Mouse (Mus musculus) midbrain, embryonic 11.5 days (tissue): Measurements from ENCODE around the gene Tmem63c. TPM values are rescaled to one million over a fixed set of nuclear protein-coding genes. Genes with fewer than 3 reads are reported as not detected.
A peak's percentile ranks its signal among the peaks of the same experiment; 100 is the strongest.

Experiments
- ATAC-seq: fragments of 200-750 bp; cut with Nextera tagmentation; 2 replicates; pipeline ENCODE4 v1.8.0; 2017; ENCODE audit warnings: moderate TSS enrichment, moderate library complexity; ENCODE audit not compliant: low FRiP score
- DNase-seq: peaks from one replicate; pipeline ENCODE4 v3.0.0; 2015; ENCODE audit warnings: low spot score; ENCODE audit errors: missing footprints
- H3K27ac ChIP-seq: fragments of 300-500 bp; sonication (generic); 2 replicates; pipeline ENCODE4 v1.5.1; 2014; ENCODE audit warnings: low read depth, low read length
- H3K27me3 ChIP-seq: fragments of 300-500 bp; sonication (generic); 2 replicates; pipeline ENCODE4 v1.6.1; 2014; ENCODE audit warnings: mild to moderate bottlenecking, low read length, moderate library complexity, mixed read lengths; ENCODE audit not compliant: control insufficient read depth, insufficient read depth
- H3K36me3 ChIP-seq: fragments of 300-500 bp; sonication (generic); 2 replicates; pipeline ENCODE4 v1.6.1; 2014; ENCODE audit warnings: mild to moderate bottlenecking, low read length, moderate library complexity, mixed read lengths; ENCODE audit not compliant: control insufficient read depth, insufficient read depth
- H3K4me1 ChIP-seq: fragments of 300-500 bp; sonication (generic); 2 replicates; pipeline ENCODE4 v1.6.1; 2014; ENCODE audit warnings: low read length; ENCODE audit not compliant: control insufficient read depth, insufficient read depth
- H3K4me2 ChIP-seq: fragments of 300-500 bp; sonication (generic); 2 replicates; pipeline ENCODE4 v1.6.1; 2014; ENCODE audit warnings: mild to moderate bottlenecking, moderate library complexity
- H3K4me3 ChIP-seq: fragments of 300-500 bp; sonication (generic); 2 replicates; pipeline ENCODE4 v1.5.1; 2014; ENCODE audit warnings: low read depth, low read length
- H3K9ac ChIP-seq: fragments of 300-500 bp; sonication (generic); 2 replicates; pipeline ENCODE4 v1.6.1; 2014; ENCODE audit warnings: low read length
- H3K9me3 ChIP-seq: fragments of 300-500 bp; sonication (generic); 2 replicates; pipeline ENCODE4 v1.6.1; 2016; ENCODE audit warnings: low read length; ENCODE audit not compliant: control insufficient read depth
- whole genome bisulfite sequencing: fragments of 180-500 bp; shearing (Covaris S2); extraction: QIAGEN DNeasy Blood & Tissue Kit; methylation state at CpG from one replicate; pipeline ENCODE4 v1.1.7; 2014; 5-methylcytosine and 5-hydroxymethylcytosine counted together
- polyA plus RNA-seq: library from polyadenylated mRNA; unstranded; fragments of >200 nt; fragmentation: Nextera tagmentation; extraction: Ambion mirVana; gene quantifications from 2 replicates; pipeline ENCODE4 v1.2.1, GENCODE M21; 2014

Gene Tmem63c
- polyA plus RNA-seq, 1 experiment from 2014 or later = 0.64 TPM

GRCm38 (mm10) chr12:87031163-87031763 is 10.1 kb downstream of the Tmem63c start:
- no peak overlapping the region for H3K27ac ChIP-seq
- no peak overlapping the region for H3K4me2 ChIP-seq
- no peaks in the 10 kb centered on the region for H3K9me3 ChIP-seq
- H3K4me1 ChIP-seq = peaks cover 4% of the 10 kb centered on the region; the same call in 1 of the 2 replicates
- ATAC-seq (no peak), DNase-seq (no peak)
- no peak overlapping the region for H3K4me3 ChIP-seq
- no peaks in the 10 kb centered on the region for H3K36me3 ChIP-seq
- H3K27me3 ChIP-seq = peaks cover 3% of the 10 kb centered on the region; the same call in 1 of the 2 replicates
- WGBS = 91% methylated on average over 5 of the region's 5 CpGs
- no peak overlapping the region for H3K9ac ChIP-seq

GRCm38 (mm10) chr12:87036631-87037030 is 15.5 kb downstream of the Tmem63c start:
- H3K4me2 ChIP-seq = no peak overlapping the region
- no peaks in the 10 kb centered on the region for H3K9me3 ChIP-seq
- ATAC-seq (no peak), DNase-seq (peak; percentile 51)
- H3K4me1 ChIP-seq = no peaks in the 10 kb centered on the region
- 95% methylated on average over 7 of the region's 7 CpGs for WGBS
- H3K9ac ChIP-seq = no peak overlapping the region
- H3K4me3 ChIP-seq = no peak overlapping the region
- H3K36me3 ChIP-seq = no peaks in the 10 kb centered on the region
- no peak overlapping the region for H3K27ac ChIP-seq
- no peaks in the 10 kb centered on the region for H3K27me3 ChIP-seq

- ATAC-seq (no peak), DNase-seq (peak; percentile 69)
- WGBS = 81% methylated on average over 4 of the region's 4 CpGs
- no peaks in the 10 kb centered on the region for H3K9me3 ChIP-seq
- no peaks in the 10 kb centered on the region for H3K27me3 ChIP-seq
- H3K4me3 ChIP-seq = no peak overlapping the region
- H3K4me2 ChIP-seq = no peak overlapping the region
- H3K36me3 ChIP-seq = no peaks in the 10 kb centered on the region
- no peak overlapping the region for H3K9ac ChIP-seq
- H3K27ac ChIP-seq = no peak overlapping the region
- peaks cover 7% of the 10 kb centered on the region for H3K4me1 ChIP-seq
Observed at GRCm38 (mm10) chr12:87040166-87040565, 19.0 kb downstream of the Tmem63c start.

- Histone ChIP-seq H3K27ac (no peak overlapping the region), H3K27me3 (no peaks in the 10 kb centered on the region), H3K9ac (no peak overlapping the region), H3K4me3 (no peak overlapping the region), H3K4me2 (no peak overlapping the region), H3K36me3 (no peaks in the 10 kb centered on the region), H3K4me1 (peaks cover 9% of the 10 kb centered on the region), H3K9me3 (no peaks in the 10 kb centered on the region)
- ATAC-seq = no peak
- peak; percentile 35 for DNase-seq
- WGBS = 89% methylated on average over 7 of the region's 7 CpGs
Observed at GRCm38 (mm10) chr12:87040857-87041256, 19.7 kb downstream of the Tmem63c start.

GRCm38 (mm10) chr12:87042456-87042855 is 21.3 kb downstream of the Tmem63c start:
- Histone ChIP-seq H3K4me1 (peaks cover 9% of the 10 kb centered on the region), H3K27me3 (no peaks in the 10 kb centered on the region), H3K27ac (no peak overlapping the region), H3K4me3 (no peak overlapping the region), H3K36me3 (no peaks in the 10 kb centered on the region), H3K9ac (no peak overlapping the region), H3K4me2 (no peak overlapping the region), H3K9me3 (no peaks in the 10 kb centered on the region)
- WGBS = 83% methylated on average over 2 of the region's 2 CpGs
- DNase-seq (no peak), ATAC-seq (no peak)

- WGBS = 72% methylated on average over 7 of the region's 7 CpGs
- Histone ChIP-seq H3K4me3 (no peak overlapping the region), H3K4me1 (peaks cover 9% of the 10 kb centered on the region), H3K27ac (no peak overlapping the region), H3K27me3 (no peaks in the 10 kb centered on the region), H3K36me3 (no peaks in the 10 kb centered on the region), H3K4me2 (no peak overlapping the region), H3K9me3 (no peaks in the 10 kb centered on the region), H3K9ac (no peak overlapping the region)
- ATAC-seq = no peak
- no peak for DNase-seq
Observed at GRCm38 (mm10) chr12:87043221-87043620, 22.1 kb downstream of the Tmem63c start.

- H3K9ac ChIP-seq = no peak overlapping the region
- no peak overlapping the region for H3K4me2 ChIP-seq
- H3K9me3 ChIP-seq = no peaks in the 10 kb centered on the region
- H3K4me3 ChIP-seq = no peak overlapping the region
- peaks cover 9% of the 10 kb centered on the region for H3K4me1 ChIP-seq
- peak; percentile 89 for DNase-seq
- WGBS = 12% methylated on average over 5 of the region's 5 CpGs
- H3K27me3 ChIP-seq = no peaks in the 10 kb centered on the region
- H3K36me3 ChIP-seq = no peaks in the 10 kb centered on the region
- no peak overlapping the region for H3K27ac ChIP-seq
- peak; percentile 91 for ATAC-seq
Observed at GRCm38 (mm10) chr12:87044711-87045110, 23.6 kb downstream of the Tmem63c start.

GRCm38 (mm10) chr12:87047536-87047935 is 26.4 kb downstream of the Tmem63c start:
- H3K27ac ChIP-seq = no peak overlapping the region
- no peak overlapping the region for H3K4me2 ChIP-seq
- ATAC-seq = no peak
- WGBS = 65% methylated on average over 3 of the region's 3 CpGs
- no peaks in the 10 kb centered on the region for H3K27me3 ChIP-seq
- no peaks in the 10 kb centered on the region for H3K9me3 ChIP-seq
- H3K4me3 ChIP-seq = no peak overlapping the region
- peaks cover 9% of the 10 kb centered on the region for H3K4me1 ChIP-seq
- no peak overlapping the region for H3K9ac ChIP-seq
- DNase-seq = no peak
- H3K36me3 ChIP-seq = no peaks in the 10 kb centered on the region

- Histone ChIP-seq H3K4me1 (no peaks in the 10 kb centered on the region), H3K9me3 (no peaks in the 10 kb centered on the region), H3K4me3 (no peak overlapping the region), H3K9ac (no peak overlapping the region), H3K4me2 (no peak overlapping the region), H3K36me3 (no peaks in the 10 kb centered on the region), H3K27ac (no peak overlapping the region), H3K27me3 (no peaks in the 10 kb centered on the region; the same call in 1 of the 2 replicates)
- peak; percentile 97 for DNase-seq
- peak; percentile 67; the same call in 1 of the 2 replicates for ATAC-seq
- WGBS = 29% methylated on average over 11 of the region's 16 CpGs
Observed at GRCm38 (mm10) chr12:87052661-87053321, 31.7 kb downstream of the Tmem63c start.
